Mouse (Mus musculus) MEL (cell line): ENCODE measurements around the gene Upp2. TPM values are rescaled to one million over a fixed set of nuclear protein-coding genes. Genes with fewer than 3 reads are reported as not detected.

Source experiments
- DNase-seq: peaks from one replicate; pipeline ENCODE4 v3.0.0; 2011; ENCODE audit warnings: low read depth, low spot score
- H3K27ac ChIP-seq: 2 replicates; pipeline ENCODE4 v1.5.1; 2012; ENCODE audit warnings: low read depth, mild to moderate bottlenecking, control low read depth, low read length, moderate library complexity; ENCODE audit not compliant: control insufficient read depth
- H3K27me3 ChIP-seq, 2 experiments: fragments of 150-350 bp in 1 of 2; sonication (generic) in 1 of 2; 2 replicates each; pipeline ENCODE4 v1.6.1; 2012; ENCODE audit warnings: low read length in 2 of 2, mild to moderate bottlenecking in 2 of 2, improper control_type of control experiment in 1 of 2, moderate library complexity in 1 of 2; ENCODE audit not compliant: insufficient read depth in 2 of 2, control insufficient read depth in 1 of 2
- H3K36me3 ChIP-seq, 2 experiments: 2 replicates each; pipeline ENCODE4 v1.6.1; 2012 to 2014; ENCODE audit warnings: low read length in 2 of 2, improper control_type of control experiment in 1 of 2, inconsistent platforms in 1 of 2, mild to moderate bottlenecking in 1 of 2; ENCODE audit not compliant: insufficient read depth in 2 of 2, control insufficient read depth in 1 of 2
- H3K4me1 ChIP-seq, 2 experiments: fragments of 150-350 bp in 1 of 2; sonication (generic) in 1 of 2; 2 replicates each; pipeline ENCODE4 v1.6.1; 2012; ENCODE audit warnings: low read length in 2 of 2, improper control_type of control experiment in 1 of 2, mild to moderate bottlenecking in 1 of 2; ENCODE audit not compliant: insufficient read depth in 2 of 2, control insufficient read depth in 1 of 2
- H3K4me3 ChIP-seq, 2 experiments: fragments of 150-350 bp in 1 of 2; sonication (generic) in 1 of 2; 2 replicates each; pipeline ENCODE4 v1.5.1; 2012; ENCODE audit warnings: low read depth in 2 of 2, low read length in 2 of 2, mild to moderate bottlenecking in 2 of 2, moderate library complexity in 2 of 2, control low read depth in 1 of 2, improper control_type of control experiment in 1 of 2; ENCODE audit not compliant: control insufficient read depth in 1 of 2, insufficient read depth in 1 of 2
- H3K79me2 ChIP-seq: 2 replicates; pipeline ENCODE4 v1.6.1; 2012; ENCODE audit warnings: mild to moderate bottlenecking, low read length, moderate library complexity; ENCODE audit not compliant: control insufficient read depth, poor library complexity, insufficient read depth
- H3K9ac ChIP-seq: 2 replicates; pipeline ENCODE4 v1.6.1; 2012; ENCODE audit warnings: low read depth, mild to moderate bottlenecking, control low read depth, low read length, moderate library complexity; ENCODE audit not compliant: control insufficient read depth, poor library complexity, severe bottlenecking
- H3K9me3 ChIP-seq: fragments of 150-350 bp; sonication (generic); replicated peaks from 2 replicates; pipeline ENCODE4 v1.6.1; 2012; ENCODE audit warnings: mild to moderate bottlenecking, low read length, improper control_type of control experiment, moderate library complexity; ENCODE audit not compliant: insufficient read depth
- BHLHE40 ChIP-seq: IDR thresholded peaks from 2 replicates; pipeline ENCODE4 v1.6.1; 2012; ENCODE audit warnings: low read depth, mild to moderate bottlenecking, inconsistent platforms, low read length, improper control_type of control experiment, borderline replicate concordance
- ELF1 ChIP-seq: IDR thresholded peaks from 2 replicates; pipeline ENCODE4 v1.6.1; 2014; ENCODE audit warnings: low read depth, mild to moderate bottlenecking, inconsistent platforms, low read length, improper control_type of control experiment, moderate library complexity
- EP300 ChIP-seq, 2 experiments: IDR thresholded peaks; 2 replicates each; pipeline ENCODE4 v1.6.1; 2011; ENCODE audit warnings: improper control_type of control experiment in 2 of 2, low read length in 2 of 2, low read depth in 1 of 2, mild to moderate bottlenecking in 1 of 2
- ETS1 ChIP-seq: IDR thresholded peaks from 2 replicates; pipeline ENCODE4 v1.6.1; 2012; ENCODE audit warnings: low read depth, mild to moderate bottlenecking, inconsistent platforms, low read length, improper control_type of control experiment, moderate library complexity
- GABPA ChIP-seq: IDR thresholded peaks from 2 replicates; pipeline ENCODE4 v1.6.1; 2012; ENCODE audit warnings: low read depth, mild to moderate bottlenecking, inconsistent platforms, low read length, improper control_type of control experiment, moderate library complexity
- GATA1 ChIP-seq: IDR thresholded peaks from 2 replicates; pipeline ENCODE4 v1.6.1; 2011; ENCODE audit warnings: low read depth, low read length, improper control_type of control experiment
- MEF2A ChIP-seq: IDR thresholded peaks from 2 replicates; pipeline ENCODE4 v1.6.1; 2014; ENCODE audit warnings: low read depth, mild to moderate bottlenecking, inconsistent platforms, low read length, improper control_type of control experiment; ENCODE audit not compliant: poor library complexity, insufficient replicate concordance, severe bottlenecking; ENCODE audit errors: extremely low read depth
- MXI1 ChIP-seq: IDR thresholded peaks from 2 replicates; pipeline ENCODE4 v1.6.1; 2011; ENCODE audit warnings: mild to moderate bottlenecking, low read depth, low read length, improper control_type of control experiment
- MYB ChIP-seq: IDR thresholded peaks from 2 replicates; pipeline ENCODE4 v1.6.1; 2011; ENCODE audit warnings: mild to moderate bottlenecking, low read depth, low read length, improper control_type of control experiment
- POLR2AphosphoS2 ChIP-seq: IDR thresholded peaks from 2 replicates; pipeline ENCODE4 v1.6.1; 2011; ENCODE audit warnings: low read length, improper control_type of control experiment
- RCOR1 ChIP-seq: IDR thresholded peaks from 2 replicates; pipeline ENCODE4 v1.6.1; 2012; ENCODE audit warnings: low read depth, mild to moderate bottlenecking, inconsistent platforms, low read length, improper control_type of control experiment
- SIN3A ChIP-seq: IDR thresholded peaks from 2 replicates; pipeline ENCODE4 v1.6.1; 2012; ENCODE audit warnings: low read length, improper control_type of control experiment, inconsistent platforms
- SMC3 ChIP-seq: IDR thresholded peaks from 2 replicates; pipeline ENCODE4 v1.6.1; 2011; ENCODE audit warnings: low read depth, low read length, improper control_type of control experiment
- TAL1 ChIP-seq: IDR thresholded peaks from 2 replicates; pipeline ENCODE4 v1.6.1; 2012; ENCODE audit warnings: mild to moderate bottlenecking, inconsistent platforms, low read length, moderate library complexity, mixed read lengths
- TCF12 ChIP-seq: IDR thresholded peaks from 2 replicates; pipeline ENCODE4 v1.6.1; 2014; ENCODE audit warnings: low read depth, mild to moderate bottlenecking, inconsistent platforms, low read length, improper control_type of control experiment, moderate library complexity
- USF1 ChIP-seq: IDR thresholded peaks from 2 replicates; pipeline ENCODE4 v1.6.1; 2014; ENCODE audit warnings: low read depth, mild to moderate bottlenecking, inconsistent platforms, low read length, improper control_type of control experiment, moderate library complexity
- ZC3H11A ChIP-seq: IDR thresholded peaks from 2 replicates; pipeline ENCODE4 v1.6.1; 2012; ENCODE audit warnings: low read depth, mild to moderate bottlenecking, inconsistent platforms, low read length, improper control_type of control experiment
- ZKSCAN1 ChIP-seq: IDR thresholded peaks from 2 replicates; pipeline ENCODE4 v1.6.1; 2012; ENCODE audit warnings: low read depth, mild to moderate bottlenecking, inconsistent platforms, low read length, improper control_type of control experiment, moderate library complexity
- polyA plus RNA-seq, 2 experiments: library from polyadenylated mRNA; stranded (reverse) in 1 of 2; unstranded in 1 of 2; fragments of >175 nt in 1 of 2; fragments of >200 nt in 1 of 2; gene quantifications; 2 replicates each; pipeline versions ENCODE4 v1.2.1 to v1.2.4; 2012; ENCODE audit warnings: low replicate concordance in 2 of 2, low read depth in 1 of 2; ENCODE audit not compliant: insufficient read length in 2 of 2, insufficient read depth in 1 of 2, missing spikeins in 1 of 2
- total RNA-seq: library from RNA; depleted of rRNA; stranded (reverse); fragments of 300-350 nt; gene quantifications from 2 replicates; pipeline ENCODE4 v1.2.3, GENCODE M21; 2012

The Upp2 gene
- total and polyA plus RNA-seq, 3 experiments = not detected

DNA sequence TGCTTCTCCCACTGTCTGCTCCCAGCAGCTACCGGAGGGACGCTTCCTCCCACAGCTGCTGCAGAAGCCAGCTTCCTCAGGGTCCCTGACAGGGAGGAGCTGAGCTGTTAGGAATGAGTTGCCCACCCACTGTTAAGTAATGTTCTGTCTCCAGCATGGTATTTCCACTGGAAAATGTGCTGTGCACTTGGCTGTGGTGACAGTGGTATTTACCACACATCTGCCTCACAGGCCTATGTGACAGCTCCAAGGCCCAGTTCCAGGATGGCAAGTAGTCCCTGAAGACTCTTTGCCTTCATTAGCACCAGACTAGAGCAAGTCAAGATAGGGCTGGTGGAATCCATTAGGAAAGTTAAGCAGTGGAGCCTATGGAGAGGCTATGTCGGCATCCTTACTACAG is 102.0 kb downstream of the Upp2 start:
- Histone ChIP-seq H3K27me3 (no peaks in the 10 kb centered on the region), H3K27ac (no peak overlapping the region), H3K4me1 (no peaks in the 10 kb centered on the region), H3K4me3 (no peak overlapping the region), H3K9ac (no peak overlapping the region), H3K36me3 (no peaks in the 10 kb centered on the region), H3K79me2 (no peaks in the 10 kb centered on the region), H3K9me3 (no peaks in the 10 kb centered on the region)
- DNase-seq = no peak
- no peak for TF ChIP-seq RCOR1
- TF ChIP-seq TCF12 = no peak
- TF ChIP-seq TAL1 = no peak
- no peak for TF ChIP-seq MEF2A
- TF ChIP-seq ZKSCAN1 = no peak
- no peak for TF ChIP-seq EP300 (IDR thresholded peaks at IDR 0.05; ENCODE audit: low read depth in 1 of 2, low read length in 2 of 2)
- TF ChIP-seq BHLHE40 = no peak
- no peak for TF ChIP-seq POLR2AphosphoS2
- no peak for TF ChIP-seq MXI1
- TF ChIP-seq ETS1 = no peak
- no peak for TF ChIP-seq GATA1

DNA sequence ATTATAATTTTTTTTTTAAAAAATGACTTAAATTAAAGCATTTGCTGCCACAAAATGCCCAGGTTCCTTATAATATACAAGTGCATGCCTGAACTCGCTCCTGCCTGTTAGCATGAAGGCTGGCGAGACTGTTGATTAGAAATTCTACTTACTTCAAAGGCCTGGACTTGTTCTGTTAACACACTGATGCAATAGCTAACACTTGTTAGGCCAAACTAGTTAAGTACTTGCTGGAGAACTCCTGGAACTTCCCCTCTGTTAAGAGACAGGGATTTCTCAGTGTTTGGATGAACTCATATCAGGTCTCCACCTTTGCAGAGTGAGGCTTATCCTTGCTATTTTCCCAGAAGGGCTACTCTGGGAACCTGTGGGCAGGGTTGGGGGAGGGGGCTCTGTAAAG is 105.4 kb downstream of the Upp2 start:
- Histone ChIP-seq H3K27me3 (no peaks in the 10 kb centered on the region), H3K9ac (no peak overlapping the region), H3K4me3 (no peak overlapping the region), H3K9me3 (no peaks in the 10 kb centered on the region)
- no peak for TF ChIP-seq USF1
- no peak for TF ChIP-seq ZC3H11A
- no peak for TF ChIP-seq ELF1
- no peak for TF ChIP-seq MYB
- no peak for TF ChIP-seq TAL1
- TF ChIP-seq EP300 (IDR thresholded peaks at IDR 0.05; ENCODE audit: low read depth in 1 of 2, low read length in 2 of 2) = no peak
- TF ChIP-seq, all 39 proteins: peak for 0
- H3K4me1 ChIP-seq = no peaks in the 10 kb centered on the region
- H3K36me3 ChIP-seq = no peaks in the 10 kb centered on the region
- no peak for DNase-seq
- no peaks in the 10 kb centered on the region for H3K79me2 ChIP-seq
- no peak overlapping the region for H3K27ac ChIP-seq

DNA sequence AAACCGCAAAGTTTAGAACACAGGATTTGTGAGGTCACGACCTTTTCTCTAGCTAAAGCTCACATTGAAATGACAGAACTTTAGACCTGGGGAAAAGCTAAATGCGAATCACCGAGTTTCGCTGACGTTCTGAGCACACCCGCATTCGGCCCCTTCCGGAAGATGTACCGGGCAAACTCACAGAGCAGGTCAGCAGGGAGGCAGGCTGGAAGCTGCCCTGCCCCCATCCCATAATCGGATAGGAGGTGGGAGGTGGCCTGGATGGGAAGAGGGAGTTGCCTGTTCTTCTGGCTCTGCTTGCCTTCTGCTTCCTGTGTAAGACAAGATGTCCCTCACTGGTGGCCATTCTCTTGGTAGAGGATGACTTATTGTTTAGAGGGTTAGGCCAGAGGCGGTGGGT is 112.9 kb downstream of the Upp2 start:
- DNase-seq = no peak
- no peak for TF ChIP-seq GABPA
- TF ChIP-seq SIN3A = no peak
- no peak for TF ChIP-seq TAL1
- no peak for TF ChIP-seq SMC3
- TF ChIP-seq BHLHE40 = no peak

More for the DNA sequence above, 112.9 kb downstream of the Upp2 start:
- H3K27me3 ChIP-seq = no peaks in the 10 kb centered on the region
- no peaks in the 10 kb centered on the region for H3K36me3 ChIP-seq
- H3K27ac ChIP-seq = no peak overlapping the region
- H3K4me3 ChIP-seq = no peak overlapping the region
- no peaks in the 10 kb centered on the region for H3K4me1 ChIP-seq
- H3K79me2 ChIP-seq = no peaks in the 10 kb centered on the region
- no peak overlapping the region for H3K9ac ChIP-seq
- H3K9me3 ChIP-seq = no peaks in the 10 kb centered on the region
